Mouse (Mus musculus) midbrain, embryonic 10.5 days (tissue): ENCODE results near the gene Smc4. TPM values are rescaled to one million over a fixed set of nuclear protein-coding genes. Genes with fewer than 3 reads are reported as not detected.
A peak's percentile ranks its signal among the peaks of the same experiment; 100 is the strongest.
"Not testable (repeated sequence)": the region's sequence is repeated elsewhere in the genome, so short reads cannot be mapped to it uniquely, and the experiment has no call there.

Experiments
- DNase-seq: peaks from one replicate; pipeline ENCODE4 v3.0.0-alpha.2; 2017; ENCODE audit warnings: low spot score
- H3K27ac ChIP-seq: fragments of 300-500 bp; sonication (generic); replicated peaks from 2 replicates; pipeline ENCODE4 v1.5.1; 2016; ENCODE audit warnings: mild to moderate bottlenecking
- H3K27me3 ChIP-seq: fragments of 300-500 bp; sonication (generic); 2 replicates; pipeline ENCODE4 v1.6.1; 2016; ENCODE audit warnings: low read depth, mild to moderate bottlenecking; ENCODE audit not compliant: poor library complexity, severe bottlenecking
- H3K36me3 ChIP-seq: fragments of 300-500 bp; sonication (generic); 2 replicates; pipeline ENCODE4 v1.6.1; 2016; ENCODE audit warnings: mild to moderate bottlenecking, moderate library complexity
- H3K4me1 ChIP-seq: fragments of 300-500 bp; sonication (generic); 2 replicates; pipeline ENCODE4 v1.6.1; 2016
- H3K4me3 ChIP-seq: fragments of 300-500 bp; sonication (generic); 2 replicates; pipeline ENCODE4 v1.5.1; 2016; ENCODE audit warnings: mild to moderate bottlenecking, moderate library complexity
- H3K9me3 ChIP-seq: fragments of 300-500 bp; sonication (generic); replicated peaks from 2 replicates; pipeline ENCODE4 v1.6.1; 2016; ENCODE audit warnings: mild to moderate bottlenecking
- WGBS: fragments of 180-500 bp; shearing (Covaris S2); methylation state at CpG from one replicate; pipeline ENCODE4 v1.1.7; 2016; 5-methylcytosine and 5-hydroxymethylcytosine counted together
- polyA plus RNA-seq: library from polyadenylated mRNA; unstranded; fragments of >200 nt; fragmentation: Nextera tagmentation; extraction: Ambion mirVana; gene quantifications from 2 replicates; pipeline ENCODE4 v1.2.1, GENCODE M21; 2016

Smc4 gene
- polyA plus RNA-seq, 1 experiment from 2014 or later: 180 TPM

- Histone ChIP-seq H3K9me3 (no peaks in the 10 kb centered on the region), H3K4me3 (no peak overlapping the region), H3K4me1 (peaks cover 8% of the 10 kb centered on the region; the same call in 1 of the 2 replicates), H3K36me3 (peaks cover 10% of the 10 kb centered on the region; the same call in 1 of the 2 replicates), H3K27me3 (no peaks in the 10 kb centered on the region), H3K27ac (no peak overlapping the region)
- WGBS: 95% methylated on average over 10 of the region's 10 CpGs
- no peak for DNase-seq
Measured at GRCm38 (mm10) chr3:68979187-68979586, 25.4 kb upstream of the Smc4 start.

- WGBS: 88% methylated on average over 9 of the region's 9 CpGs
- Histone ChIP-seq H3K9me3 (no peaks in the 10 kb centered on the region), H3K27ac (no peak overlapping the region), H3K4me3 (no peak overlapping the region), H3K4me1 (peaks cover 6% of the 10 kb centered on the region; the same call in 1 of the 2 replicates), H3K36me3 (peaks cover 24% of the 10 kb centered on the region), H3K27me3 (no peaks in the 10 kb centered on the region)
- no peak for DNase-seq
Measured at GRCm38 (mm10) chr3:68980898-68981297, 23.6 kb upstream of the Smc4 start.

GRCm38 (mm10) chr3:68986550-68986949, 18.0 kb upstream of the Smc4 start:
- no peaks in the 10 kb centered on the region for H3K9me3 ChIP-seq
- WGBS: 96% methylated on average over 2 of the region's 2 CpGs
- H3K27ac ChIP-seq: no peak overlapping the region
- H3K4me3 ChIP-seq: no peak overlapping the region
- no peak for DNase-seq
- H3K27me3 ChIP-seq: no peaks in the 10 kb centered on the region
- H3K4me1 ChIP-seq: no peaks in the 10 kb centered on the region
- peaks cover 52% of the 10 kb centered on the region for H3K36me3 ChIP-seq

GRCm38 (mm10) chr3:69002781-69003180, 1.8 kb upstream of the Smc4 start:
- Histone ChIP-seq H3K27me3 (no peaks in the 10 kb centered on the region), H3K4me1 (peaks cover 22% of the 10 kb centered on the region), H3K27ac (no peak overlapping the region), H3K4me3 (no peak overlapping the region), H3K9me3 (no peaks in the 10 kb centered on the region), H3K36me3 (peaks cover 13% of the 10 kb centered on the region)
- WGBS: 89% methylated on average over 4 of the region's 4 CpGs
- no peak for DNase-seq

- WGBS: 2% methylated on average over 7 of the region's 7 CpGs
- H3K4me3 ChIP-seq: peak overlapping the region; percentile 100
- H3K9me3 ChIP-seq: no peaks in the 10 kb centered on the region
- H3K4me1 ChIP-seq: peaks cover 29% of the 10 kb centered on the region
- peaks cover 25% of the 10 kb centered on the region for H3K36me3 ChIP-seq
- DNase-seq: no peak
- no peaks in the 10 kb centered on the region for H3K27me3 ChIP-seq
- H3K27ac ChIP-seq: peak overlapping the region; percentile 98
Measured at GRCm38 (mm10) chr3:69004055-69004436, 492 bp upstream of the Smc4 start.

- H3K27me3 ChIP-seq: no peaks in the 10 kb centered on the region
- H3K9me3 ChIP-seq: no peaks in the 10 kb centered on the region
- H3K4me3 ChIP-seq: peak overlapping the region; percentile 100
- H3K27ac ChIP-seq: peak overlapping the region; percentile 98
- under 1% methylated on average over 72 of the region's 72 CpGs for WGBS
- DNase-seq: peak; percentile 64
- peaks cover 29% of the 10 kb centered on the region for H3K4me1 ChIP-seq
- H3K36me3 ChIP-seq: peaks cover 35% of the 10 kb centered on the region
Measured at GRCm38 (mm10) chr3:69005338-69006245, 1.1 kb downstream of the Smc4 start.

- Histone ChIP-seq H3K9me3 (no peaks in the 10 kb centered on the region), H3K27ac (peak overlapping the region; percentile 98), H3K27me3 (no peaks in the 10 kb centered on the region), H3K4me3 (peak overlapping the region; percentile 100), H3K36me3 (peaks cover 36% of the 10 kb centered on the region), H3K4me1 (peaks cover 29% of the 10 kb centered on the region)
- DNase-seq: no peak
- WGBS: 13% methylated on average over 21 of the region's 21 CpGs
Measured at GRCm38 (mm10) chr3:69006246-69006760, 1.8 kb downstream of the Smc4 start.

- no peaks in the 10 kb centered on the region for H3K27me3 ChIP-seq
- H3K4me1 ChIP-seq: peaks cover 22% of the 10 kb centered on the region
- H3K4me3 ChIP-seq: no peak overlapping the region
- no peaks in the 10 kb centered on the region for H3K9me3 ChIP-seq
- H3K27ac ChIP-seq: no peak overlapping the region
- WGBS: 94% methylated on average over 2 of the region's 2 CpGs
- H3K36me3 ChIP-seq: peaks cover 58% of the 10 kb centered on the region
- no peak for DNase-seq
Measured at GRCm38 (mm10) chr3:69008873-69009272, 4.3 kb downstream of the Smc4 start.

- Histone ChIP-seq H3K9me3 (no peaks in the 10 kb centered on the region), H3K4me1 (no peaks in the 10 kb centered on the region), H3K27ac (no peak overlapping the region), H3K27me3 (no peaks in the 10 kb centered on the region), H3K4me3 (no peak overlapping the region), H3K36me3 (peaks cover 98% of the 10 kb centered on the region)
- 91% methylated on average over 3 of the region's 3 CpGs for WGBS
- no peak for DNase-seq
Measured at GRCm38 (mm10) chr3:69017181-69017580, 12.6 kb downstream of the Smc4 start.

- not testable (repeated sequence) for H3K27me3 ChIP-seq, H3K4me1 ChIP-seq, H3K27ac ChIP-seq, DNase-seq, H3K4me3 ChIP-seq, H3K9me3 ChIP-seq
- peaks cover 99% of the 10 kb centered on the region for H3K36me3 ChIP-seq
- WGBS: 100% methylated on average over 2 of the region's 2 CpGs
Measured at GRCm38 (mm10) chr3:69018635-69019034, 14.1 kb downstream of the Smc4 start.

GRCm38 (mm10) chr3:69020285-69020684, 15.7 kb downstream of the Smc4 start:
- Histone ChIP-seq H3K4me3 (no peak overlapping the region), H3K27me3 (no peaks in the 10 kb centered on the region), H3K9me3 (no peaks in the 10 kb centered on the region), H3K27ac (no peak overlapping the region), H3K4me1 (no peaks in the 10 kb centered on the region), H3K36me3 (peaks cover 99% of the 10 kb centered on the region)
- DNase-seq: no peak
- WGBS: 95% methylated on average over 2 of the region's 2 CpGs

GRCm38 (mm10) chr3:69020764-69021163, 16.2 kb downstream of the Smc4 start:
- DNase-seq: no peak
- H3K4me3 ChIP-seq: no peak overlapping the region
- H3K4me1 ChIP-seq: no peaks in the 10 kb centered on the region
- no peaks in the 10 kb centered on the region for H3K9me3 ChIP-seq
- no peaks in the 10 kb centered on the region for H3K27me3 ChIP-seq
- H3K36me3 ChIP-seq: peaks cover 99% of the 10 kb centered on the region
- H3K27ac ChIP-seq: no peak overlapping the region

GRCm38 (mm10) chr3:69026133-69026783, 21.7 kb downstream of the Smc4 start:
- Histone ChIP-seq H3K4me1 (no peaks in the 10 kb centered on the region), H3K9me3 (no peaks in the 10 kb centered on the region), H3K27ac (no peak overlapping the region), H3K4me3 (no peak overlapping the region), H3K27me3 (no peaks in the 10 kb centered on the region), H3K36me3 (peaks cover 100% of the 10 kb centered on the region)
- 97% methylated on average over 1 of the region's 1 CpGs for WGBS
- no peak for DNase-seq
